Mouse (Mus musculus): ENCODE measurements around the gene Ston1.

DNA sequence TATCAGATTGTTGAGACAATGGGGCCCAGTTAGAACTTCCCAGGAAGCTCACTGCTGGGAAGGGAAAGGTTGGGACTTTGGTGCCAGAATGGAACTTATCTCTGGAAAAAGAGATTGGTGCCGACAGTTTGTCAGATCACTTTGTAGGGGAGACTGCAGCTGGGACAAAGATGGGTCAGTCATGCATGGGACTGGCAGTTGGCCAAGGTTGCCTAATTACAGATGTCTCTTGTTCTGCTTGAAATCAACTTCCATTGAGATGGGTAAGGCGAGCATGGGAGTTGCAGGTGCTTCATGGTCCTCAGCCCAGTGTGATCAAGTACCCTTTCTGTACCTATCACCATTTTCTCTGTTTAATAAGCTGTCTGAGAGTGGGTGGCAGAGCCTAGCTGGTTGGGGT lies 68.6 kb downstream of the Ston1 start:
- TF ChIP-seq POLR2A (IDR thresholded peaks at IDR 0.05; ENCODE audit: borderline replicate concordance, extremely low read depth, low read depth, low read length) (no peak), CTCF (IDR thresholded peaks at IDR 0.05; ENCODE audit: insufficient read depth, low read length) (no peak)

All from lung, adult 2 months (tissue).